Mouse (Mus musculus) left cerebral cortex, adult 8-10 months (tissue): ENCODE measurements at regions not wholly inside any gene's neighbourhood (a gene's known extent, or its start where the extent isn't known, plus 50 kb on each side); places are given as distances from the start of the nearest gene placed in this dataset.

Source experiments
- DNase-seq, 2 experiments: peaks; one replicate each; pipeline ENCODE4 v3.0.0; 2022; ENCODE audit warnings: low spot score in 2 of 2

DNA sequence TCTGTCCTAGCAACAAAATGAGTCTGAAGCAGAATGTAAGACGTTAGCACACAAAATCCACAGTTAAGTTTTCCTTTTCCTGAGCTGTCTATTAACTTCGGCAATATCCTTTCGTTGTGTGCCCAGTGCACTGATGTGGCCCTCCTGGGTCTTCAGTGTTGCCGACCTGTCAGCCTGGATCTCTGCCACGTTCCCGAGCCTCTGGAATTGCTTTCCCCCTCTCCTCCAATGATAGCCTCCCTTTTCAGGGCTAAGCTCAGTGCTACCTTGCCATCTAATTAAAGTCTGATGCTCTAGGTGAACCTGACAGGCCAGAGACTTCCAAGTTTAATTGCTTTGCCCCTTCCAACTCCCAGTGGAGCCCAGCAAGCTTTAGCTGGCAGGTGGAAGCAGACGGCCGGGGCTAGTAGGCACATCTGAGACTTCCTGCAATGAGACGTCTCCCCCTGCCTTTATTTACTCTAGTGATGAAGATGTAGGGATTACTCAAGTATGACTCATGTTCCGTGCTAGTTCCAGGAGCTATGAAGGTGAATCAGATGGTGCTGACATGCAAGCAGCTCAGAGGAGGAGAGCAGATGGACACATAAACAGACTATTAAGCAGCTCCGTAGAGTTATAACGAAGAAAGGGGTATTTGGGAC is 894.3 kb upstream of the Car8 start:
- no peak for DNase-seq

DNA sequence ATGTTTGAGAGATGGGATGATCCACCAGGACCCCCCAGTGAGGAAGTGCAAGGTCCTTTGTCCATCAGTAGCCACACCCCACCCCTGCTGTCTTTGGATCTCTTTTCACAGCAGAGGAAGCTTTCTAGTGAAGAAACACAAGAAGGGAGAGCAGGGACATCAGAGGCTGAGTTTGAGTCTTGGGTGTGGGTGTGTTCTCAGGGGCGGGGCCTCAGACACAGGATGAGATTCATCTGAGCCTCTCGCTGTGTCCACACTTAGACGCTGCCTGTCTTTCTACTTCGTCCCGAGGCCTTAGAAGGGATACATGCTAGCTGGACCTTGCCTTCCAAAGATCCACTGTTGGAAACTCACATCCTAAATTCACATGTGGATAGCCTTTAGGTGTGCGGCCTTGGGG is 893.5 kb upstream of the Car8 start:
- DNase-seq, result no peak

DNA sequence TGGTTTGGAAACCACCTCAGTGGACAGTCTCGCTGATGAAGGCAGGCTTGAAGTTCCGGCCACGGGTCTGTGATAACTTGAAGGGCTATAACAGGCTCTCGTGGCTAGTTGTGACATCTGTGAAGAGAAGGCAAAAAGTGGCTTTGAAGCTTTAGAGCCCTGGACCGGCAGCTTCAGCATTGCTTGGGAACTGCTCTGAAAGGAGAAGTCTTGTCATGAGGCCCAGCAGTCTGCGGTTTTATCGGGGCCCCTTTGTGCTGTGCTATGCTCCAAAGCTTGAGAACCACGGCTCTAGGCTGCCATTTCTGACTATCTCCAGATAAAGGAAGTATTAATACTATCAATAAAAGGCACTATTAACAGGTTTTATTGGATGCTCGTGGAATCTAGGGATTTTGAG is 892.8 kb upstream of the Car8 start:
- DNase-seq, result no peak

DNA sequence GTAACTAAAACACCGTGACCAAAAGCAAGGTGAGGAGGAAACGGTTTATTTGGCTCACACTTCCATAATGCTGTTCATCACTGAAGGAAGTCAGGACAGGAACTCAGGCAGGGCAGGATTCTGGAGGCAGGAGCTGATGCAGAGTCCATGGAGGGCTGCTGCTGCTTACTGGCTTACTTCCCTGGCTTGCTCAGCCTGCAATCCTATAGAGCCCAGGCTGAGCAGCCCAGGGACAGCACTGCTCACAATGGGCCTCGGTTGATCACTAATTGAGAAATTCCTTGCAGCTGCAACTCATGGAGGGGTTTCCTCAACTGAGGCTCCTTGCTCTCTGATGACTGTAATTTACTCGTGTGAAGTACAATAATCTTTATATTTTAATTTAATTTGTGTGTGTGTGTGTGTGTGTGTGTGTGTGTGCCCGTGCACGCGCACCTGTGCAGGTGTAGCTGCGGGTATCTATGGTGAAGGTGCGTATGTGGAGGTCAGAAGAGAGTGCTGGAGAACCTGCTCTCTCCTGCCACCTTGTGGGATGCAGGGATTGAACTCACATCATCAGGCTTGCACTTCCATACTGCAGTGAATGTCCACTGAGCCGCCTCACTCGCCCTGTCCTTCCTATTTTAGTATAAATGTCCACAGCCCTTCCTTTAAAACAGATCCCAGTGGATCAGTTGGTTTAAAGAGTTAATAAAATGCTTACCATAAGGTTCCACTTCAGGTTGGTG is 886.6 kb upstream of the Car8 start:
- DNase-seq, result no peak

DNA sequence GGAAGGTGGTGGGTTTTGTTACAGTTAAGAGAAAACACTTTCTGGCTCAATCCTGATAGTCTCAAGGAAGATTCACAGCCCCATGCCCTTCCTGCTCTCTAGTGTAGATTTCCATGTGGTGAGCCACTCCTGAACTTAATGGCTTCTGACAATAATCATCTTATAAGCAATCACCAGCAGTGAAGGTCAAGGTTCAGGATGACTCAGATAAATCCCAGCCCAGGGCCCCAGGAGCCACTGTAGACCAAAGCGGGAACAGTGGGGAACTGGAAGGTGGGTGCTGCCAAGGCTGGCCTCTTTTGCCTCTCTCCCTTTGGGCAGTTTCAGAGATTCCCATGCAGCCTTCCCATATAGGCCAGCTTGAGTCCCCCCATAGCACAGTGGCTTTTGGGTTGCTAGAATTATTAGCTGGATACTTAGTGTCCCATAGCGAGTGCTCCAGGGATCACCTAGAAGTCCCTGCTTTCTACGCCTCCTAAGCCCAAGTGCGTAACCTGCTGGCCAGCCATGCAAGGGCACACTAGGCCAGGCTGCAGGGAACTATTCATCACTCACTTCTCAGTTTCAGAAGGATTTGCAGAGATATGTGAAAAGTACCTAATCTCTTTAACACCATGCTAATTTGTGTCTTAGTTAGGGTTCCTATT is 885.9 kb upstream of the Car8 start:
- no peak for DNase-seq

DNA sequence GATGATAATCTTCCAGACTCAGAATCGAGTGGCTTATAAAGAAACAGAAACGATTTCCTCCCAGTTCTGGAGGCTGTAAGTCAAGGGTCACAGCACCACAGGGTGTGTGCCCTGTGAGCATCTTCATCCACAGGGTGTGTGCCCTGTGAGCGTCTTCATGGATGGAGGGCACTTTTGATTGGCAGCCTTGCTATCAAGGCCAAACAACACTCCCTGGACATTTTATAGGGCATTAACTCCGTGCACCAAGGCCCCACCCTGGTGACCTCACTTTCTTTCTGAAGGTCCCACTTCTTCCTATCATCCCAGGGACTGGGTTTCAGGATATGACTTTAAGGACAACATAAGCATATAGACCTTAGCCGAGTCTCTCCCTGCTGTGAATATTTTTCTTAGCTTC is 885.3 kb upstream of the Car8 start:
- DNase-seq, result no peak

DNA sequence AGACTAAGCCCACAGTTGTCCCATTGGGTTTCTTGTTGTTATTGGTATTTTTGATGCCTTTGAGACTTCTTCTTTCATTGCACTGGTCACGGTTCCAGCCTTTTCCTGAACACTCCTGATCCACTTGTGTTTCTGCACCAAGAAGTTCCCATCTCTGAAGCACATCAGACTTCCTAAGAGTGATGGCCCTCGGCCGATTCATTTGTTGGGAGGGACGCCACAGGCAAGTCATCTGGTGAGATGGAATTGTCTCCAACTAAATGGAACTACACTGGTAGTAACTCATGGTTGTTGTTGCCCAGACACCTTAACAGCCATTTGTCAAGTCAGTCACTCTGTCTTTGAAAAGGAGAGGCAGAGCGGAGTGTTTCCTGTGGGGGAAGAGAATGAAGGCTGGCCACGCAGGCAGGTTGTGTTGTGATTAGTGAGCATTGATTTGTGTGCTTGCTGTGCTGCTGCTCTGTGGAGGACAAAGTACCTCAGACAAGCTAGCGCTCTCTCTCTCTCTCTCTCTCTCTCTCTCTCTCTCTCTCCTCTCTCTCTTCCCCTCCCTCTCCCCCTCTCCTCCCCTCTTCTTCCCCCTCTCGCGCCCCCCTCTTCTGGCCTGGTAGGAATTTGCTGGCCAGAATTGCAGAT is 884.7 kb upstream of the Car8 start:
- DNase-seq, result no peak

DNA sequence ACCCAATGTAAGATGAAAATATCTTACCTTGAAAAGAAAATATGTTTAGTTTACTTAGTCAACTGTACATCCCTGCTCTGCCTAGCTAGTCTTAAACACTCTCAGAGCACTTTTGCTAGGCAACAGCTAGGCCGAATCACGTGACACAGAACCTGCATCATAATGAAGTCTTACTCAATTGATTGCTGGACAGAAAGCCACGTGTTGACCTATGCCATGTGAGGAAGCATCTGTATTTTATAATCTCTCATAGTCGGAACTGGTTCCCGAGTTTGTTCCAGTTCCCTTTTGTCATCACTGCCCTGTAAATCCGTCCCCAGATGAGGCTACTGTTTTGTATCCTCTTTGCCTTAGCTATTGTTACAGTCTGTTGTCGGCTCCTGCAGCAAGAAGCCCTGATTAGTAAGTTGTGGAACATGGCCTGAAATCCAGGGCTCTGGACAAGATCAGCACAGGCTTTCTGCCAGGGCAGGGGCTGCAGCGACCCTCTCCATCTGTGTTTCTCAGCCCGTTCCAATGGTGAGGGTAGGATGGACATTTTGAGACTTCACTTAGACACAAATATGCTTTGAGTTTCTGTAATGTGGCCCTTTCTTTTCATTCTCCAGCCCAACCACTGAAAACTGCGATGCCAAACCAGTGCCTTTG is 883.9 kb upstream of the Car8 start:
- no peak for DNase-seq

DNA sequence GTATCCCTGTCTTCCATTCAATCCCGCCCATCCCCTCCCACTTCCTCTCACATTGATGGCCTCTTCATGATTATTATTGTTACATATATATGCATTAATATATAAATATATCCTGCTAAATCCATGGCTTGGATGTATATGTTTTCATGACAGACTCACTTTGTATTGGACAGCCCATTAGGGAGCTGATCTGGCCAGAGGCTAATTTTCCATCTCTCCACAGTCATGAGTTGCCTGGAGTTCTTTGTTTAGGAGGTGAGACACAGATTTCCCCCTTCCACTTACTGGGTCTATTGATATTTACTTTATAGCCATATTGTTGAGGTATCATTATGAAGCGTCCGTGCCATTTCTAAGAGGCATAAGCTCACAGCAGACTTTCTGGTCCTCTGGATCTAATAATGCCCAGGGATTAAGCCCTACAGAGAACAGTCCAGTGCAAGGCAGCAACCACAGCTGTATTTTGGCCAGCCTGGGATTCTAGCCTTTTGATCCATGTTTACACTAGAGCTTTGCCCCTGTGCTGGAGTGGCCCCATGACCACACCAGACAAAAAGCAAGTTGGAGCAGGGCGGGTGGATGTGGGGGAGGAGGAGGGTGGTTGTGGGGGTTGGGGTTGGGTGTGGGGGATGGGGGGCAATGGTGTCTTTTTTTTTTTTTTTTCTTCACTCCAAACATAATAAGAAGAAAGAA is 878.3 kb upstream of the Car8 start:
- no peak for DNase-seq

DNA sequence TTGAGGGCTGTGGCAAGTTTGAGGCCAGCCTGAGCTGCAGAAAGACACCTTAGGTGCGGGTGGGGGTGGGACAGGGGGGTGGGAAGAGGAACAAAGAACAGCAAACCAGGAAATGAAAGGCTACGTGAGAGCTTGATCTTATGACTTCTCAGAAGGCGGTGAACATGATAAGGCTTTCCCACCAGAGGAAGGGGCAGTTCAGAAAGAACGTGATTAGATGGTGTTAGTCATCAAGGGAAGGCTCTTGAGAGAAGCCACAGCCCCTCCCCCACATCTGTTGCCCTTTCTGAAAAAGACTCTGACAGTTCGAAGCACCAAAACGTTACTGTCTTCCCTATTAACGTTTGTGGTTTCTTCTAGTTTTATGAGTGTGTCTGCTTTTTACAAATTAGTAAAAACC is 877.0 kb upstream of the Car8 start:
- DNase-seq, result no peak

DNA sequence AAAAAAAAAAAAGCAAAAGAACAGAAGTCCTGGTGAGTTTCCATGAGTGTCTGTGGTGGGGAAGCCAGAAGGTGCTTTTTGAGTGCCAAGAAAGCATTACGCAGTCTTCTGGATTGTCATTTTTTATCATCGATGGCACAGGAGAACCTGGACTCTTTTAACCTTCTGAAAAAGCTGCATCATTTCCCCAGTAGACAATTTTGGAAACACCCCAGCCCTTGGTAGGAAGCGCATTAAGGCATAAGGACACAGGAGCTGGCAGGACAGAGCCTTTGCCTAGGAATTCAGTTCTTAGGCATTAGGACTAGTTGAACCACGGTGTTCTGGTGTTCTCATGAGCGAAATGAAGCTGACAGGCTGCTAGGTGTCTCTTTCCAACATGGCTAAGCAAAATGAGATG is 875.1 kb upstream of the Car8 start:
- DNase-seq, result no peak

DNA sequence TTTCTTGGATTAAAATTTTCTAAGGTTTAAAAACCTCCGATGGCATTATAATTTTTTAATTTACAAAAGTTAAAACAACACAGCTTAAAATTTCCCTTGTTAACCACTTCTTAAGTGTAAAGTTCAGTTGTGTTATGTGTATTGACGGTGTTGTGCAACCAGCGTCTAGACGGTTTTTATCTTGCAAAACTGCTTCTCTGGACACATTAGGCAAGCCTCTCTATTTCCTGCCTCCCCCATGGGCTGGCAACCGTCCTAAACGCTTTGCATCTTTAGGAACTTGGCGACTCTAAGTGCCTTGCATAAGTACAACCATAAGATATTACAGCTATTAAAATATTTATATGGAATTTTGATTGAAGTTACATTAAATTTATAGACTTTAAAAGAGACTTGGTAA is 871.5 kb upstream of the Car8 start:
- DNase-seq, result no peak

DNA sequence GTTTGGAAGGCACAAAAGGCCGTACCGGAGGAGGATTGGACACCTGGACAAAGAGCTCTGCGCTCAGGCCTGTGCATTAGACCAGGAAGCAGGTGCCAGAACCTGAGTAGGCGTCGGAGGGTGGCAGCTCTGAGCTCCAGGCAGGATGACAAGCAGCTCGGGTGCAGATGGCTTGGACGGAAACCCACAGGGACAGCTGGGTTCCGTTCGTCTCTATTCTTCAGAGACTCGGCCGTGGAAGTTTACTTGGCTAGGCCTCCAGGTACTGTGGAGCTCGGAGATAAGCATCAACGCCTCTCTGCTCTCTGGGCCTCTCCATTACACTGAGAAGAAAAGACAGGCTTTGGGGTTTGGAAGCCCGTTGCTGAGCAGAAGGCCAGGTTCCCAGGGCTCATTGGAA is 868.5 kb upstream of the Car8 start:
- peak in 1 of 2 experiments; percentile 58 for DNase-seq

DNA sequence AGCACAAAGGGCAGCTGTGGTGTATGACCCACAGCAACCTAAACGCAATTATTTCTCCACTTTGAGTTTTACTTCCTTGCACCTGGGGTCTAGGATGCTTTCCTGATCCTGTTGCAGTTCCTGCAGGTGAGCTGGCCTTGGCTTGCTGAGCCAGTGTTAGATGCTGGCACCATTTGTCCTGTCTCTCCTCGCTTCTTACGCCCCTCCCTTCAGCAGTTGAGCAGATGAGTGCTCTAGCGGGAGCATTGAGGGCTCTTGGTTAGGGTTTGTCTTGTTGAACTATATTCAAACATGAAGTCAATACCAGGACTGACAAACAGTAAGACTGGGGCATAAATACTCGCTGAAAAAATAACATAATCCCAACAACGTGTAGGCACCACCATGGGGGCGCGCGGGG is 867.9 kb upstream of the Car8 start:
- no peak for DNase-seq

DNA sequence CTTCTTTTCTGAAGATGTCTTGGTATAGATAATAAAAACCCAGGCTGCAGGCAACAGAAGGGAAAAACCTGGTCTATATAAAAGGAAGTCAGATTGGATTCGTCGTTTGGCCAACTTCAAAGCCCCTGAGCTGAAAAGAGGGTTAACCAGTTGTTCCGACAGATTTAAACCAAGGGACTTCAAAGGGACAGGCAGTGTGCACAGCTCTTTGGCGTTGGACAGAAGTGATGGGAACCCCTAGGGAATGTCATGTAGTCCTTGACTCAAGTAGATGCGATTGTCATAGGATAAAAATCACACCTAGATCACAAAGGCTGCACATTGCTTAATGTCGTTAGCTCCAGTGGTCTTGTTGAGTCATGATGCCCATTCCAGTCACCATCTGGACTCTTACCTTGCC is 865.8 kb upstream of the Car8 start:
- no peak for DNase-seq

DNA sequence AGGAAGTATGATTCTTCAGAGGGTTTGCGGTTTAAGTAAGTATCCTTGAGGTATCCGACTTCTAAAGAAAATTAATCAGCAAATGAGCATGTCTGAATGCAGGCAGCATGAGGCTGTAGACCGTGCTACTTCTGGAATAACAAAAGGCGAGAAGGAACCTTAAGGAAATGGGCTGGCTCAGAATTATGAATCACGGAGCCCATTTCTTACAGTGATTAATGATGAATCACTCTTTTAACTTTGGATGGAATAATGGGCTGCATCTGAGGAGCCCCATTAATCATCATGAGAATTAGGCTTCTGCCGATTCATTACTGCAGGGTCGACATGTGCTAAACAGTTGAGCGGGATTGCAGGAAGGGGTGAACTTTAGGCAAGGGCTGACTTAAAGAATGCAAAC is 865.1 kb upstream of the Car8 start:
- no peak for DNase-seq

DNA sequence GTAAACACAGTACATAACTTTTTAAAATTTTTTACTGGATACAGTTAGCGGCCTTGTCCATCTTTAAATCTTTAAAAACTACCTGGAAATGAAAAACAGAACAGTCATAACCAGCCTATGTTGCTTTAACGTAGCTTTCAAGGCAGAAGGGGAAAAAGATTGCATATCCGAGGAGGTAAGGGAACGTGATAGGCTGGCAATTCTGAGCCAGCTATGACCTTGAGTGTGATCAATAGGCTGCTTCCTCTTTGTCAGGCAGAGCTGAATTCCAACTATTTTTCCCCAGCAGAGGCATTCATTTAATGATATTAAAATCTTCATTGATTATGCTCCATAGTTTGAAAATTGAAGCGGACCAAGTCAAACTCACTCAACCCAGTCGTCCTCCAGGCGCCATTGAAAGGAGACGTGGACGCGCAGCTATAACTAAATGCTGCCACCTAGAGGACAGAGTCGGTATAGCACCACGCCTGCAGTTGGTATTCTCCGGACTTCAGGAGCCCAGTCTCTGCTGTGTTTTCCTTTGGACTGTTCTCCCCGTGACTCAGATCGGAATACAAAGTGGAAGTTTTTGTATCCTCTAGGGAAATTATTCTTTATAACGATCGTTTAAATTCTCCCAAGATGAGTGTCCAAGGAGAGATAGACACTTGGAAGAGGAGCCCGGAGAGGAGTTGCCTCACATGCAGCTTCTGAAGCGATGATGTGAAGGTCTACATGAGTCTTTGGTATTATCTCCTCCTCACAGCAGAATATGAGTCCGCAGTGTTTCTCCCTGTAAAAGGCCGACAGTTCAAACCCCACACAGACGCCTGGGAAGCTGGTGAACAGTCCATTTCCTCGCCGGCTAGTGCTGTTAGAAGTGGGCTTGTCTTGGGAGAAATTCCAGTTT is 858.2 kb upstream of the Car8 start:
- peak; percentile 29 to 83 for DNase-seq

DNA sequence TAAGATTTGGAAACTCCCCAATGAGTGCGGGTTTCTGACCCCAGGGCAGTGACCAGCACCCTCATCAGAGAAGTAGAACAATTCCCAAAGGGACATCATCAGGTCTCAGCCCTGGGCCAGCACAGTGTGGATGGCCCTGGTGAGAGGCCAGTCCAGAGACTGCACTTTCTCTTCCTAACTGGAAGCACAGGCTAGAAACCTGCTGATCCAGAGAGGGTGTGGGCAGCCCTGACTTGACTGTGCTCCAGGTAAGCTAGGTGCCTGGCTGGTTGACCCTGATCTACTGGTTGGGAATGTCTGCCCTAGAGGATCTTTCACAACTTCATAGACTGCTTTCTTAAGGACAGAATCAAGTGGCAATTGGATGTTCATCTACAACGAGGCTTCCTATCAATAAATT is 857.4 kb upstream of the Car8 start:
- DNase-seq, result no peak

DNA sequence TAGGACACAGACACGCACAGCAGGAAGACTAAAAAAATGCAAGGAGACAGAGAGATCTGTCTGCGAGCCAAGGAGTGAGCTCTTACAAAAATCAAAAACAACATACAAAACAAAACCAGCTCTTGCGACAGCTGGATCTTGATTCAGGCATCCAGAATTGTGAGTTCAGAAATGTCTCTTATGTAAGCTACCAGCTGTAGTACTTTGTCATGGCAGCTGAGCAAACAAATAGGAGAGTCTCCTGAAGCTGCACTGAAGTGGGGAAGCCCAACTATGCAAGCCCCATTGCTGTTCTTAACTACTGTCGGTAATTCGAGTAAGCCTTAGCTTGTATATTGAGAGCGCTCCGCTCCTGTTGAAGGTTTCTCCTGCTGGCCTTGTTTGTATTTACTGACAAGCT is 856.8 kb upstream of the Car8 start:
- no peak for DNase-seq

DNA sequence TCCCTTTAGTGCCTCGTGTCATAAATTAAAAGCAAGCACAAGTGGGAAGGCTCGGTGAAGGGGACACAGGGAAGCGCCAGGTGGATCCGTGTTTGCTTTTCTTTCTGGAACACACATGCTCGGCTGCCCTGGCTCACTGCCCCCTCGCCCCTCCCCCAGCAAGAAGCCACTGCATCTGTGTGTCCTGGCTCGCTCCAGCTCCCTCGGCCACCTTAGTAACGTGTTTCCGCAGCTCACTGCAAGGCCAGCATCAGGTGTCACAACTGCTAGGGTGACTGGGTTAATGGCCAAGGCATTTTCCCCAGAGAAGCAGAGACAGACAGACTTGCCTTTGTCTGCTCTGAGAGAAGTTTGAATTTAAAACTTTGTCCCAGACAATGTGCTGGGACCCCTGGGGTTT is 855.7 kb upstream of the Car8 start:
- DNase-seq, result no peak
